Mouse (Mus musculus) right cerebral cortex, postnatal 14 days (tissue): Measurements from ENCODE around the gene Rap1b.

ENCODE experiments used
- DNase-seq: peaks from one replicate; pipeline ENCODE4 v3.0.0; 2022

Rap1b gene

GRCm38 (mm10) chr10:117767286-117768140 lies 78.3 kb downstream of the Rap1b start:
- no peak for DNase-seq

- no peak for DNase-seq
Measured at GRCm38 (mm10) chr10:117766896-117767160, 79.0 kb downstream of the Rap1b start.

- no peak for DNase-seq
Measured at GRCm38 (mm10) chr10:117766111-117766895, 79.5 kb downstream of the Rap1b start.

- no peak for DNase-seq
Measured at GRCm38 (mm10) chr10:117765116-117765894, 80.5 kb downstream of the Rap1b start.

- no peak for DNase-seq
Measured at GRCm38 (mm10) chr10:117764598-117764997, 81.2 kb downstream of the Rap1b start.
